Mouse (Mus musculus): ENCODE measurements around the gene Kcnq1. TPM values are rescaled to one million over a fixed set of nuclear protein-coding genes. Genes with fewer than 3 reads are reported as not detected.

Gene Kcnq1
- polyA plus RNA-seq, 1 experiment from 2014 or later = 9.6 TPM

- Histone ChIP-seq H3K9me3 (ENCODE audit: control insufficient read depth, low read length) (no peaks in the 10 kb centered on the region), H3K36me3 (ENCODE audit: control insufficient read depth, insufficient read depth, low read length) (no peaks in the 10 kb centered on the region), H3K4me2 (ENCODE audit: low read depth, low read length) (no peak overlapping the region), H3K9ac (ENCODE audit: low read length) (no peak overlapping the region), H3K27me3 (ENCODE audit: control insufficient read depth, insufficient read depth, low read depth, low read length) (no peaks in the 10 kb centered on the region), H3K4me3 (ENCODE audit: low read length) (no peak overlapping the region), H3K27ac (ENCODE audit: low read length) (no peak overlapping the region), H3K4me1 (replicated peaks; ENCODE audit: control insufficient read depth, insufficient read depth, low read length) (peaks cover 25% of the 10 kb centered on the region)
- 21% methylated on average over 2 of the region's 2 CpGs for WGBS
- ATAC-seq (ENCODE audit: low read depth) = no peak
Measured at GRCm38 (mm10) chr7:143371336-143371735, 265.2 kb downstream of the Kcnq1 start.

- no peaks in the 10 kb centered on the region for H3K27me3 ChIP-seq (ENCODE audit: control insufficient read depth, insufficient read depth, low read depth, low read length)
- peaks cover 13% of the 10 kb centered on the region for H3K4me1 ChIP-seq (replicated peaks; ENCODE audit: control insufficient read depth, insufficient read depth, low read length)
- no peak overlapping the region for H3K4me2 ChIP-seq (ENCODE audit: low read depth, low read length)
- H3K4me3 ChIP-seq (ENCODE audit: low read length) = no peak overlapping the region
- 68% methylated on average over 3 of the region's 3 CpGs for WGBS
- H3K36me3 ChIP-seq (ENCODE audit: control insufficient read depth, insufficient read depth, low read length) = no peaks in the 10 kb centered on the region
- no peak overlapping the region for H3K27ac ChIP-seq (ENCODE audit: low read length)
- no peak for ATAC-seq (ENCODE audit: low read depth)
- no peak overlapping the region for H3K9ac ChIP-seq (ENCODE audit: low read length)
- H3K9me3 ChIP-seq (ENCODE audit: control insufficient read depth, low read length) = no peaks in the 10 kb centered on the region
Measured at GRCm38 (mm10) chr7:143373265-143373664, 267.1 kb downstream of the Kcnq1 start.

- H3K27me3 ChIP-seq (ENCODE audit: control insufficient read depth, insufficient read depth, low read depth, low read length) = no peaks in the 10 kb centered on the region
- peaks cover 13% of the 10 kb centered on the region; the same call in 1 of the 2 replicates for H3K4me1 ChIP-seq (replicated peaks; ENCODE audit: control insufficient read depth, insufficient read depth, low read length)
- 0 out of 2 replicates have a peak overlapping the region, but pooled peaks have one; percentile 0 for H3K9ac ChIP-seq (ENCODE audit: low read length)
- H3K36me3 ChIP-seq (ENCODE audit: control insufficient read depth, insufficient read depth, low read length) = no peaks in the 10 kb centered on the region
- no peak overlapping the region for H3K27ac ChIP-seq (ENCODE audit: low read length)
- 85% methylated on average over 16 of the region's 16 CpGs for WGBS
- no peaks in the 10 kb centered on the region for H3K9me3 ChIP-seq (ENCODE audit: control insufficient read depth, low read length)
- H3K4me2 ChIP-seq (ENCODE audit: low read depth, low read length) = no peak overlapping the region
- no peak overlapping the region for H3K4me3 ChIP-seq (ENCODE audit: low read length)
- ATAC-seq (ENCODE audit: low read depth) = no peak
Measured at GRCm38 (mm10) chr7:143375945-143376344, 269.8 kb downstream of the Kcnq1 start.

DNA sequence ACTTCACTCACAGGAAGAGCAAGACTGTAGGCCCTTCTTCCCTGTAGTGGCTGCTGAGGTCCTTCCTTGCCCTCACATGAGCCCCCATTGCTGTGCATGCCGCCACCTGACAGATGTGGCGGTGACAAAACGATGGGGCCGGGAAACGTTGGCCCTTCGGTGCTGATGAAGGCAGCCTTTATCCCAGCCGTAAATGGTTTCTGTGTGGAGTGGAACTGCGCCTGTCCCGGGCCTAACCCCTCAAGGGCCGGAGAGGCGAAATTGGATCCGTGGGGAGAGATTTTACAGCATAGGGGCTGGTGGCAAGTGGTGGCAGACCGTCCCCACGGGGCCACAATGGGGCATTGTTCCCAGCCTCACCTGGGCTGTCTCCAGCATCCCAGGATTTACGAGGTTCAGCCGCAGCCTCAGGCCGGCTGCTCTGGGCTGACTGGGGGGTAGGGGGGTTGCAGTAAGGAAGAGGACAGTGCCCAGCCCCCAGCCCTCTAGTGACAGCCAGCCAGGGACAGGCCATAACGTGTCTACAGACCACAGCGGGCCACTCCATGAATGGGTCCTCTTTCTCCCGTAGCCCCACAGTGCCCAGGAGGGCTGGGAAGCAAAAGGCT is 274.4 kb downstream of the Kcnq1 start:
- Histone ChIP-seq H3K9me3 (ENCODE audit: control insufficient read depth, low read length) (no peaks in the 10 kb centered on the region), H3K27ac (ENCODE audit: low read length) (no peak overlapping the region), H3K27me3 (ENCODE audit: control insufficient read depth, insufficient read depth, low read depth, low read length) (no peaks in the 10 kb centered on the region), H3K4me2 (ENCODE audit: low read depth, low read length) (no peak overlapping the region), H3K4me1 (replicated peaks; ENCODE audit: control insufficient read depth, insufficient read depth, low read length) (no peaks in the 10 kb centered on the region), H3K4me3 (ENCODE audit: low read length) (no peak overlapping the region), H3K36me3 (ENCODE audit: control insufficient read depth, insufficient read depth, low read length) (no peaks in the 10 kb centered on the region), H3K9ac (ENCODE audit: low read length) (no peak overlapping the region)
- 63% methylated on average over 20 of the region's 20 CpGs for WGBS
- no peak for ATAC-seq (ENCODE audit: low read depth)

DNA sequence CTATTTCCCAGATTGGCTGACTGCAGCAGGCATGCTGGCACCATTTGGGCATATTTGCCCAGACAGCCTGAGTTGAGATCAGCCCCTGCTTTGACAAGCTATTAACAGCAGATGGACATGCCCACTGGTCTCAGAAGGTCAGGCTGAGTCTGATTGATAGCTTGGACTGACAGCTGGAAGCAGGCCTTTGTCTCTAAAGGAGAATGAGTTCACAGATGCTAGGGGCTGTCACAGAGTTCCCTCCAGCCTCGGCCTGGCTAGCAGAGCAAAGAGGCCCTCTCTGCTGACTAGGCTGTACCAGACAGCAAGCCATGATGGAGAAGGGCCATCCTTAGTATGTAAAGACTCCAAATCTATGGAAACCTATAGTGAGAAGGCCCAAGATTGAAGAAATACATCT is 280.5 kb downstream of the Kcnq1 start:
- Histone ChIP-seq H3K4me3 (ENCODE audit: low read length) (no peak overlapping the region), H3K27me3 (ENCODE audit: control insufficient read depth, insufficient read depth, low read depth, low read length) (no peaks in the 10 kb centered on the region; the same call in 1 of the 2 replicates), H3K27ac (ENCODE audit: low read length) (no peak overlapping the region), H3K9ac (ENCODE audit: low read length) (no peak overlapping the region), H3K36me3 (ENCODE audit: control insufficient read depth, insufficient read depth, low read length) (no peaks in the 10 kb centered on the region), H3K4me1 (replicated peaks; ENCODE audit: control insufficient read depth, insufficient read depth, low read length) (peaks cover 23% of the 10 kb centered on the region), H3K9me3 (ENCODE audit: control insufficient read depth, low read length) (no peaks in the 10 kb centered on the region), H3K4me2 (ENCODE audit: low read depth, low read length) (no peak overlapping the region)
- ATAC-seq (ENCODE audit: low read depth) = no peak
- 35% methylated on average over 1 of the region's 1 CpGs for WGBS

DNA sequence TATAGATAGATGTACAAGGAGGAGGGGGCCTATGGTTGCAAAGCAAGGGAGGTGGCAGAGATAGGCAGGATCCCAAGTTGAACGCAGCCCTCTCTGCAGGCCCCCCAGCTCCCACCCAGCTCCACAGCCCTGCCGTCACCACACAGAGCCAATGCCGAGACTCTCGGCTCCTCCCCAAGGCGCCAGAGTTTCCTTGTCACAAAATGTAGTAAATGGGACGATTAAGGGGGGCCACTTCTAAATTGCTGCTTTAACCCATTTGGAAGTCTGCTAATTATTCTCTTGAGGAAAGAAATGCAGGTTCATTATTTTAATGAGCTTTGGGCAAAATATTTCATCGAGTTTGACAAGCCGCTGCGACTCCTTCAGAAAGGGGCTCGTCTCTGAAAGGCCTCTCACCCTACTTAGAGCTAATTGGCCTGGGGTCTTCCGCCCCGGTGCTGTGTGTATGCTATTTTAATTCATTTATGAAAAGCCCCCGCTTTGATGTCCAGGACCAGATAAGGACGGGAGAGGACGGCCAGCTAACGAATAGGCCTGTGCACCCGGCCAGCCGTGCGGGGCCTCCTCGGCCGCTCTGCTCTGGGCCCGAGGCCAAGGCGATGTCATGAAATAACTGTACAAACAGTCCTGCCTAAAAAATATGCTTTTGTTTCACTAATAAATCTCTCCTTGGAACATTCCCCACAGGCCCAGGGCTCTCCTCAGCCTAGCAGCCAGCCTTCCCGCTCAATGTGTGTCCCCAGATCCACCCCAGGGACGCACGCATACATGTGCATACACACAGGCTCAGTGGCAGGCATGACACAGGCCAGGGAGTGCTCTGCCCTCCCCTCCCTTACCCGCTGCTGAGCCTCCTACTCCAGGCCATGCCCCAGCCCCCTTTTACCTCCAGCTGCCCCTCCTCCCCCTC is 282.9 kb downstream of the Kcnq1 start:
- 22% methylated on average over 27 of the region's 27 CpGs for WGBS
- no peaks in the 10 kb centered on the region; the same call in 1 of the 2 replicates for H3K27me3 ChIP-seq (ENCODE audit: control insufficient read depth, insufficient read depth, low read depth, low read length)
- H3K4me3 ChIP-seq (ENCODE audit: low read length) = no peak overlapping the region
- ATAC-seq (ENCODE audit: low read depth) = peak; percentile 94
- H3K4me2 ChIP-seq (ENCODE audit: low read depth, low read length) = peak overlapping the region; percentile 17
- H3K36me3 ChIP-seq (ENCODE audit: control insufficient read depth, insufficient read depth, low read length) = no peaks in the 10 kb centered on the region
- H3K9me3 ChIP-seq (ENCODE audit: control insufficient read depth, low read length) = no peaks in the 10 kb centered on the region
- peaks cover 23% of the 10 kb centered on the region for H3K4me1 ChIP-seq (replicated peaks; ENCODE audit: control insufficient read depth, insufficient read depth, low read length)
- peak overlapping the region; percentile 87 for H3K27ac ChIP-seq (ENCODE audit: low read length)
- H3K9ac ChIP-seq (ENCODE audit: low read length) = peak overlapping the region; percentile 31; the same call in 1 of the 2 replicates

DNA sequence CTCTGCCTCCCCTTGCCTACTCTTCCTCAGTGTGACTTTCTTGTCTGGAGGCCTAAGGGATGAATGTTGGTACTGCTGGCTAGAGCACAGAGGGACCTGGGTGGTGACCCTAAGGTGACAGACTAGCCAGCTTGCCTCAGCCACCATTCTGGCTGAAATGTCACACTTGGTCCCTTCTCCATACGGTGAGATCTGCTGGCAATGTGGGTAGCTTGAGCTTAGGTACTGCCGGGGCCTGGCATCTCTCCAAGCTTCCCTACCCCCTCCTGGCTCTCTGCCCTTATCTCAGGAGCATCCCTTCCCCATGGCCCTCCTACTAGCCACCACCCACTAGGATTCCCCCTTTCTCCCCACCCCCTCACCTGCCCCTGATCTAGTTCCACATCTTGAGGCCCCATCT is 283.7 kb downstream of the Kcnq1 start:
- no peak overlapping the region for H3K4me3 ChIP-seq (ENCODE audit: low read length)
- no peaks in the 10 kb centered on the region for H3K9me3 ChIP-seq (ENCODE audit: control insufficient read depth, low read length)
- H3K4me1 ChIP-seq (replicated peaks; ENCODE audit: control insufficient read depth, insufficient read depth, low read length) = peaks cover 23% of the 10 kb centered on the region
- H3K27ac ChIP-seq (ENCODE audit: low read length) = peak overlapping the region; percentile 87
- 20% methylated on average over 2 of the region's 2 CpGs for WGBS
- peak overlapping the region; percentile 31; the same call in 1 of the 2 replicates for H3K9ac ChIP-seq (ENCODE audit: low read length)
- ATAC-seq (ENCODE audit: low read depth) = no peak
- H3K4me2 ChIP-seq (ENCODE audit: low read depth, low read length) = no peak overlapping the region
- H3K27me3 ChIP-seq (ENCODE audit: control insufficient read depth, insufficient read depth, low read depth, low read length) = no peaks in the 10 kb centered on the region; the same call in 1 of the 2 replicates
- H3K36me3 ChIP-seq (ENCODE audit: control insufficient read depth, insufficient read depth, low read length) = no peaks in the 10 kb centered on the region

DNA sequence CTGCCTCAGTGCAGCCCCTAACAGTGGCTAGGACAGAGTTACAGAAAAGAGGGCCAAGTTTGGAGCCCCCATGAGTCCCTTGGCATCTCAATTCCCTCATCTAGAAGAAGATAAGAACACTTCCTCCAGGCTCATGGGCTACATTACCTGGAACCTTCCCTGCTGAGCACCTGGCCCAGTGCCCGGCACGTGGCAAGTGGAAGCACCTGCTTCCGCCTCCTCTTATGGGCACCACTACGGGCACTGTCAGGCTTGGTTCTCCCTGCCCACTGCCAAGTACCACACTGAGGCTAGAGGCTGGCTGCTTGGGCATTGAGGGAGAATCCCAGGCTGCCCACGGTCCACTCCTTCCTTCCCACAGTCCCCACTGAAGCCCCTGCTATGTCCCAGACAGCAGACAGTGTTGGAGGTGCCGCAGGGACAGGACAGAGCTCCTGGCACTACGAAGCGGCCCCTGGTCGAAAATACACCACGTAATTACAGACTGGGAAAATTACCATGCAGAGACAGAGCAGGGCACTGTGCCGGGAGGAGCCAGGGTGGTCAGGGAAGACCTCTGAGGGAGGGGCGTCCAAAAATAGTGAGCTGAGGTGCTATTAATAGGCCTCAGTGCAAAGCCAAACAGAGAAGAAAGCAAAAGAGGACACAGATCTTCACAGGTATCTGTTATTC is 284.3 kb downstream of the Kcnq1 start:
- ATAC-seq (ENCODE audit: low read depth) = no peak
- Histone ChIP-seq H3K9ac (ENCODE audit: low read length) (no peak overlapping the region), H3K27me3 (ENCODE audit: control insufficient read depth, insufficient read depth, low read depth, low read length) (no peaks in the 10 kb centered on the region; the same call in 1 of the 2 replicates), H3K36me3 (ENCODE audit: control insufficient read depth, insufficient read depth, low read length) (no peaks in the 10 kb centered on the region), H3K4me1 (replicated peaks; ENCODE audit: control insufficient read depth, insufficient read depth, low read length) (peaks cover 28% of the 10 kb centered on the region), H3K9me3 (ENCODE audit: control insufficient read depth, low read length) (no peaks in the 10 kb centered on the region), H3K27ac (ENCODE audit: low read length) (no peak overlapping the region; the same call in 1 of the 2 replicates), H3K4me3 (ENCODE audit: low read length) (no peak overlapping the region), H3K4me2 (ENCODE audit: low read depth, low read length) (no peak overlapping the region)
- WGBS = 74% methylated on average over 12 of the region's 12 CpGs

DNA sequence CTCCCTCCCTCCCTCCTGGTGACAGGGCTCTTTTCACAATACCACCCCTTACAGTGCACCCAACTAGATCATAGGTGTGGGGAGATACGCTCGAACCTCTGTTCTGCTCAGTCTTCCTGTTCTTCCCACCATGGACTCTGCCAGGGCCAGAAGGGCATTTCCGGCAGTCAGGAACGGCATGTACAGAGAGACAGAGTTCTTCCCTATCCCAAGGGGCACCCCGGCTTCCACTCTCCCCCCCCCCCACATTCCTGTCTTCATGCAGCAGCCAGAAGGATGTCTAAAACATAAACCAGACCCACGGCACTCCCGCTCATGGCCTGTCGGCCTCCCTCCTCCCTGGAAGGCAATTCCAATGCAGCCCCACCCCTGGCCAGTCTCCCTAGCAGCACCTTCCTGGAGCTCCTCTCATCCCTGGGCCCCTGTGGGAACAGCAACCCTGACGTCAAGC is 289.0 kb downstream of the Kcnq1 start:
- Histone ChIP-seq H3K4me1 (replicated peaks; ENCODE audit: control insufficient read depth, insufficient read depth, low read length) (peaks cover 14% of the 10 kb centered on the region), H3K36me3 (ENCODE audit: control insufficient read depth, insufficient read depth, low read length) (no peaks in the 10 kb centered on the region), H3K9me3 (ENCODE audit: control insufficient read depth, low read length) (no peaks in the 10 kb centered on the region), H3K4me3 (ENCODE audit: low read length) (no peak overlapping the region), H3K27me3 (ENCODE audit: control insufficient read depth, insufficient read depth, low read depth, low read length) (no peaks in the 10 kb centered on the region), H3K4me2 (ENCODE audit: low read depth, low read length) (no peak overlapping the region), H3K27ac (ENCODE audit: low read length) (peak overlapping the region; percentile 8; the same call in 1 of the 2 replicates), H3K9ac (ENCODE audit: low read length) (0 out of 2 replicates have a peak overlapping the region, but pooled peaks have one; percentile 24)
- 43% methylated on average over 9 of the region's 9 CpGs for WGBS
- peak; percentile 79 for ATAC-seq (ENCODE audit: low read depth)

Data from lung, embryonic 16.5 days (tissue).